Mouse (Mus musculus) intestine, embryonic 15.5 days (tissue): Measurements from ENCODE around the gene Ipo11. TPM values are rescaled to one million over a fixed set of nuclear protein-coding genes. Genes with fewer than 3 reads are reported as not detected.
A peak's percentile ranks its signal among the peaks of the same experiment; 100 is the strongest.

Source experiments
- ATAC-seq: fragments of 200-750 bp; cut with Nextera tagmentation; 2 replicates; pipeline ENCODE4 v1.8.0; 2017; ENCODE audit warnings: moderate TSS enrichment, moderate library complexity
- H3K27ac ChIP-seq: fragments of 300-500 bp; sonication (generic); 2 replicates; pipeline ENCODE4 v1.5.1; 2015; ENCODE audit warnings: mild to moderate bottlenecking, inconsistent platforms
- H3K27me3 ChIP-seq: fragments of 300-500 bp; sonication (generic); replicated peaks from 2 replicates; pipeline ENCODE4 v1.6.1; 2015; ENCODE audit warnings: inconsistent platforms
- H3K36me3 ChIP-seq: fragments of 300-500 bp; sonication (generic); 2 replicates; pipeline ENCODE4 v1.6.1; 2015; ENCODE audit warnings: inconsistent platforms
- H3K4me1 ChIP-seq: fragments of 300-500 bp; sonication (generic); replicated peaks from 2 replicates; pipeline ENCODE4 v1.6.1; 2015; ENCODE audit warnings: inconsistent platforms
- H3K4me2 ChIP-seq: fragments of 300-500 bp; sonication (generic); replicated peaks from 2 replicates; pipeline ENCODE4 v1.6.1; 2015; ENCODE audit warnings: mild to moderate bottlenecking, inconsistent platforms
- H3K4me3 ChIP-seq: fragments of 300-500 bp; sonication (generic); replicated peaks from 2 replicates; pipeline ENCODE4 v1.5.1; 2015; ENCODE audit warnings: inconsistent platforms
- H3K9ac ChIP-seq: fragments of 300-500 bp; sonication (generic); 2 replicates; pipeline ENCODE4 v1.6.1; 2015; ENCODE audit warnings: inconsistent platforms
- H3K9me3 ChIP-seq: fragments of 300-500 bp; sonication (generic); 2 replicates; pipeline ENCODE4 v1.6.1; 2016; ENCODE audit warnings: inconsistent platforms
- WGBS: fragments of 180-500 bp; shearing (Covaris S2); methylation state at CpG from one replicate; pipeline ENCODE4 v1.1.7; 2015; 5-methylcytosine and 5-hydroxymethylcytosine counted together
- polyA plus RNA-seq: library from polyadenylated mRNA; unstranded; fragments of >200 nt; fragmentation: Nextera tagmentation; extraction: Ambion mirVana; gene quantifications from 2 replicates; pipeline ENCODE4 v1.2.1, GENCODE M21; 2015

Gene Ipo11
- polyA plus RNA-seq, 1 experiment from 2014 or later: 47.6 TPM

DNA sequence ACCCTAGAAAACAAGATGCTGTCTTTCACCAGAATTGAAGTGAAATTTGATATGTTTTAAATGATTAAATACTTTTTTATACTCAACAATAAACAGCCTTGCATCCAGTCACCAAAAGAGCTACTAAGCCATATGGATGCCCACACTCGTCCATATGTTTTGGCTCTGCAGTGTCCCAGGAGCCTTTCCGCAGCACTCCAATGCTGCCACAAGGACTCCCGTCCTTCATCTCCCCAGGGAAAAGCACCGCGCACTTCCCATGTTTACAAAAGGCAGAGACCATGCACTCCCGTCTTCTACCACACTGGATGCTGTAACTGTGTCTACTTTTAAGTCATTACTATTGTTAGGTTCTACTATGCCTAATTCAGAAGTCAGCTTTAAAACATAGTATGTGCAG, 127.9 kb downstream of the Ipo11 start:
- Histone ChIP-seq H3K4me2 (no peak overlapping the region), H3K36me3 (no peaks in the 10 kb centered on the region; the same call in 1 of the 2 replicates), H3K27me3 (no peaks in the 10 kb centered on the region), H3K9ac (no peak overlapping the region), H3K27ac (no peak overlapping the region), H3K9me3 (no peaks in the 10 kb centered on the region), H3K4me3 (no peak overlapping the region), H3K4me1 (no peaks in the 10 kb centered on the region)
- ATAC-seq: no peak
- WGBS: 81% methylated on average over 6 of the region's 6 CpGs

DNA sequence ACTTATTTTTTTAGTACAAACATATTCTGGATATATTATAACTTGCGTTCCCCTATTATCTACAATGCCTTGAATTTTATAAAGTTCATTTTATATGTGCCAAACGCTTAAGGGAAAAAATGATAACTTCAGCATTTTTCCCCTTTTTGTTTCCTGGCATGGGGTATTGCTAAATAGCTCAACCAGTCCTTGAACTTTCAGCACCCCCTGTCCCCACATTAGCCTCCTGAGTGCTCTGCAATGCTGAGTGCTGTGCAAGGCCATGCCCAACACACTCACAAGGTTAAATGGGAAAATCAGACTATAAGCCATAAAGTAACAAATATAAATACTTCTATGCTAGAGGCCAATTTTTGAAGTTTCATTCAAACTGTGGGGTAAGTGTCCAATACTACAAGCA, 128.4 kb downstream of the Ipo11 start:
- no peak for ATAC-seq
- no peaks in the 10 kb centered on the region for H3K4me1 ChIP-seq
- WGBS: 98% methylated on average over 2 of the region's 2 CpGs

DNA sequence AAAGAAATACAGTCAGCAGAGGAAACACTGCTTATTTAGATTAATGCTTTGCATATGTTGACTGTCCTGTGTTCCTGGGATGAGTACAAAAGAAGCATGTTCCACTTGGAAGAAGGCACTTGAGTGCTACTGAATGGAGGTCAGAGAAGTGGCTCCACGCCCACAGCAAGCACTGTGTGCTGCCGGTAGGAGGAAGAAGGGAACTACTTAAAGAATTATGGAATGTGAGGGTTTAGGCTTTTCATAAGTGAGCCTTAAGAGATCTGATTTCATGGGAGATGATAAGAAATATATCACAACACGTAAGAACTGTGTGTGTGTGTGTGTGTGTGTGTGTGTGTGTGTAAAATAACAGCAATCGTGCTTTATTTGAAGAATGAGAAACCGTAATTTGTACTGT, 129.5 kb downstream of the Ipo11 start:
- no peak overlapping the region for H3K4me2 ChIP-seq
- H3K9ac ChIP-seq: no peak overlapping the region
- no peaks in the 10 kb centered on the region for H3K9me3 ChIP-seq
- WGBS: 80% methylated on average over 5 of the region's 5 CpGs
- H3K4me1 ChIP-seq: no peaks in the 10 kb centered on the region
- H3K27me3 ChIP-seq: no peaks in the 10 kb centered on the region
- H3K27ac ChIP-seq: no peak overlapping the region
- ATAC-seq: no peak
- no peak overlapping the region for H3K4me3 ChIP-seq
- H3K36me3 ChIP-seq: no peaks in the 10 kb centered on the region; the same call in 1 of the 2 replicates

More for the DNA sequence above, 128.4 kb downstream of the Ipo11 start:
- H3K4me2 ChIP-seq: no peak overlapping the region
- no peak overlapping the region for H3K4me3 ChIP-seq
- no peak overlapping the region for H3K9ac ChIP-seq
- H3K27ac ChIP-seq: no peak overlapping the region
- H3K27me3 ChIP-seq: no peaks in the 10 kb centered on the region
- H3K36me3 ChIP-seq: no peaks in the 10 kb centered on the region; the same call in 1 of the 2 replicates
- H3K9me3 ChIP-seq: no peaks in the 10 kb centered on the region

DNA sequence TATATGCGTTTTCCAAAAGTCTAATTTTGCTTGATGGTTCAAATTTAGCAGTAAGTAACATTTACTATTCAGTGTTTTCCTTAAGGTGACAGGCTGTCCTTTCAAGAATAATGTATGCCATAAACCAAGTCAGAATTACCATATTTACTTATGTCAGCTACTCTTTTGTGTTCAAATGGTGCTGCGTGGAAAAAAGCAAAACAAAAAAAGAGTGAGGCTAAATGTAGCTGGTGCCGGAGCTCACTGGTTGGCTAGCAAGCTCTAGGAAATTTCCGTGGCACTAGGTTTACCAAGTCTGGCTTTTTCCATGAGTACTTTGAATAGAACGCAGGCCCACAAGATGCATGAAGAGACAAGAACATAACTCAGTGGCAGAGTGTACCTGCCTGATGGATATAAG, 131.6 kb downstream of the Ipo11 start:
- Histone ChIP-seq H3K4me3 (no peak overlapping the region), H3K4me2 (no peak overlapping the region), H3K36me3 (no peaks in the 10 kb centered on the region; the same call in 1 of the 2 replicates), H3K27me3 (no peaks in the 10 kb centered on the region), H3K9ac (no peak overlapping the region), H3K4me1 (no peaks in the 10 kb centered on the region), H3K9me3 (no peaks in the 10 kb centered on the region), H3K27ac (no peak overlapping the region)
- ATAC-seq: no peak
- 91% methylated on average over 5 of the region's 5 CpGs for WGBS

DNA sequence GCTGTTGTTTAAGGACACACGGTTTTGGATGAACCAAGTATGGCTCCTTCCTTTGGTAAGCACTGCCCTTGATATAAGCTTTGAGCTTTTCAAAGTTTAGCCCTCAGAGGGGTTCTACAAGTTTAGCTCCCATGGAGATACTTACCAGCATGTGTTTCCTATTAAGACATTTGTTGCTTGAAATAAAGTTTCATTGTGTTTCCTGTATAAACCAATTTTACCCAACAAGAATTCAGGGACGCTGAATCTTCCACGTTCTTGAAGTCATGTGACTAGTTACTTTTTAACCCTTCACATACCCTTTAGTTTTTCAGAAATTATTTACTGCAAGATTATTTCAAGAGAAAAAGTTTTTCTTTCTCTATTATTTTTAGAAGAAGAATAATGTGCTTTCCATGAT, 138.7 kb downstream of the Ipo11 start:
- Histone ChIP-seq H3K27ac (no peak overlapping the region), H3K9me3 (no peaks in the 10 kb centered on the region), H3K9ac (no peak overlapping the region), H3K27me3 (no peaks in the 10 kb centered on the region), H3K4me1 (no peaks in the 10 kb centered on the region), H3K4me3 (no peak overlapping the region), H3K4me2 (no peak overlapping the region), H3K36me3 (peaks cover 7% of the 10 kb centered on the region; the same call in 1 of the 2 replicates)
- WGBS: 58% methylated on average over 3 of the region's 3 CpGs
- no peak for ATAC-seq

DNA sequence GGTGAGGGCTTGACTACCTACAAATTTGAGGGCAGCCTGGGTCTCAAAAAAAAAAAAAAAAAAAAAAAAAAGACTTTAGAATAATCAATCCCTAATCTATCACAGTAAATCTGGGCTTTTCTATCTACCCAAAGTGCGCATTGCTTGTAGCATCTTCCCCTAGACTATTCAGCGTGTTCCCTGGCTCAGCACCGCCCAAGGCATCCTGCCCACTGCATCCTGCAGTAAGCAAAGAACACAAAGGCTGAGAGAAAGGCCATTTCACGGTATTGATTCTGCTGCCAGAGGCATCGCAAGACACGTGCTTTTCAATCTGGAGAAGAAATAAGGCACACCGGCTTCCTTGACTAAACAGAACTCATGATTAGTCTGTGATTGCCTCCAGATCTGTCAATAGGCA, 147.9 kb downstream of the Ipo11 start:
- Histone ChIP-seq H3K27ac (no peak overlapping the region), H3K4me3 (no peak overlapping the region), H3K4me2 (no peak overlapping the region), H3K9me3 (no peaks in the 10 kb centered on the region), H3K36me3 (peaks cover 1% of the 10 kb centered on the region; the same call in 1 of the 2 replicates), H3K9ac (no peak overlapping the region), H3K27me3 (no peaks in the 10 kb centered on the region), H3K4me1 (no peaks in the 10 kb centered on the region)
- 92% methylated on average over 7 of the region's 7 CpGs for WGBS
- no peak for ATAC-seq

DNA sequence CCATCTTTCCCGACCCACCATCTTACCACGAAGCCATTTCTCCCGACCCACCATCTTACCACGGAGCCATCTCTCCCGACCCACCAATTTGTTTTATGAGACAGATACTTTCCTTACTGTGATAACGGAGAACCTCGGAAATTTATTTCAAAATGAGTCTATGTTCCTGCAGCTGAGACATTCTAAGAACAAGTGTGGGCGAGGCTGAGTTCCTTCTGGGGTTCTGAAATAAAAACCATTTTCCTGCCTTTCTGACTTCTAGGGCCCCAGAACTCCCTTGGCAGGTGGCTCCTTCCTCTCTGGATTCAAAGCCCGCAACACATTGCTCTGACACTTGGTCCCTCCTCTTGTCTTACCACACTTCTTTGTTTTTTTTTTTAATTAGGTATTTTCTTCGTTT, 168.0 kb downstream of the Ipo11 start:
- Histone ChIP-seq H3K4me3 (no peak overlapping the region), H3K27me3 (no peaks in the 10 kb centered on the region), H3K4me1 (no peaks in the 10 kb centered on the region), H3K4me2 (no peak overlapping the region), H3K9ac (no peak overlapping the region), H3K36me3 (no peaks in the 10 kb centered on the region), H3K9me3 (no peaks in the 10 kb centered on the region), H3K27ac (no peak overlapping the region)
- 91% methylated on average over 10 of the region's 10 CpGs for WGBS
- ATAC-seq: no peak

DNA sequence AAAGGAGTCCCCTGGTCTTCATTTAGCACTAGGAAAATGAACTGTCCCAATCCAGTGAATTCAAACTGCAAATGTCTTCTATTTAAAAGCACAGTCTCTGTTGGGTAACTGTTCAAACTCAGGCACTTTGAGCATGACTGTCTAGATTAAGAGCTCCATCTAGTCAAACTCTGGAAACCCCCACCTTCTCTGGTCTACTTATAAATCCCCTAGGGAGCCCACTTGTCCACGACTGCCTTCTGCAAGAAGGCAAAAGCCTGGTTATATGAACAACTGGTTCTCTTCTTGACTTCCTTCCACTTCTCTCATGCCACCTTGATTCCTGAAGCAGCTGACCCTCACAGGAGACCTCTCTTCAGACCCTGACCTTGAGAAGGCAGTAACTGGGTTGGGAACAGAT, 174.1 kb downstream of the Ipo11 start:
- ATAC-seq: no peak
- WGBS: 48% methylated on average over 1 of the region's 1 CpGs
- no peak overlapping the region for H3K27ac ChIP-seq

DNA sequence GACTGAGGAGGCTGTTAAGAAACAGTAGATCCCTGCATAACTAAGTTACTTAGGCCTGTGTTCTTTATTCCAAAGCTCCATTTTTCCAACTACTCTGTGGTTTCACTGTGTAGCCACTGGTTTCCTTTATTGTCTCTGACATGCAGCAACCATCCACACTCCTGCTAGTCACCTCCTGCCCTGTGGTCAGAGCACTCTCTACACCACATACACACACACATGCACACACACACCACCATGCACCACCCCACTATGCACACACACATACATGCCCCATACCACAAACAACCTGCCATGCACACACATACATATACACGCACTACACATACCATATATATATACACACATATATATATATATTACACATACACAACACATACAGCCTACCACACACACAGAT, 175.1 kb downstream of the Ipo11 start:
- Histone ChIP-seq H3K9me3 (no peaks in the 10 kb centered on the region), H3K27me3 (no peaks in the 10 kb centered on the region), H3K9ac (no peak overlapping the region), H3K27ac (no peak overlapping the region), H3K36me3 (no peaks in the 10 kb centered on the region), H3K4me2 (no peak overlapping the region), H3K4me3 (no peak overlapping the region), H3K4me1 (no peaks in the 10 kb centered on the region)
- ATAC-seq: no peak
- WGBS: 94% methylated on average over 1 of the region's 1 CpGs

More for the DNA sequence above, 174.1 kb downstream of the Ipo11 start:
- H3K4me2 ChIP-seq: no peak overlapping the region
- no peaks in the 10 kb centered on the region for H3K27me3 ChIP-seq
- no peak overlapping the region for H3K4me3 ChIP-seq
- H3K9me3 ChIP-seq: no peaks in the 10 kb centered on the region
- H3K4me1 ChIP-seq: no peaks in the 10 kb centered on the region
- no peak overlapping the region for H3K9ac ChIP-seq
- H3K36me3 ChIP-seq: no peaks in the 10 kb centered on the region

DNA sequence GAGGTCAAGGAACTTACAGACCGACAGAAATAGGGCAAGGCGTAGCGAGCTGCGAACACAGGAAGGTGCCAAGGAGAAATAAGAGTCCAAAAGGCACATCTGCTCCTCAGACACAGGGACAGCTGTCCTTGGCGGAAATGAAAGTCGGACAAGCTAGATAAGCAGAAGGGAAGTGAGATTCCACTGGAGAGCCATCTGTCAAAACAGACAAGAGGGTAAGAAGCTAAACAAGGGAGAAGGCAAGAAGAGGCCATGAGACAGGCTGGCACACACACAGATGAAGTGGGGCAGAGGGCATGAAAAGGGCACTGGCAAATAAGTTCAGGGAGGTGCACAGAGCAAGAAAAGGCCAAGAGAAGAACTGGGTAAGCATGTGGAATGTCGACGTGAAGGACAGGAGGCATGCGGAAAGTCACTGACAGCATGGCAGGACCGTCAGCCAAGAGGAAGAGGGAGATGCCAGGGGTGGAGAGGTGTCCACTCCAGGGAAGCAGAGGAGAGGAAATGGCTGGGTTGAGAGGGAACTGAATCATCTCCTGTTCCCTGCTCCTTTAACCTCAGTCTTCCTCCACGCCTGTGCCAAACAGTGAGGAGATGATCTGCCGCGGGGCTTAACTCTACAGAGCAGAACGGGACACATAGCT, 176.4 kb downstream of the Ipo11 start:
- H3K36me3 ChIP-seq: no peaks in the 10 kb centered on the region
- no peak overlapping the region for H3K4me3 ChIP-seq
- no peak overlapping the region for H3K27ac ChIP-seq
- no peaks in the 10 kb centered on the region for H3K27me3 ChIP-seq
- no peaks in the 10 kb centered on the region for H3K4me1 ChIP-seq
- H3K4me2 ChIP-seq: no peak overlapping the region
- H3K9ac ChIP-seq: no peak overlapping the region
- WGBS: 54% methylated on average over 14 of the region's 14 CpGs
- H3K9me3 ChIP-seq: no peaks in the 10 kb centered on the region
- ATAC-seq: peak; percentile 62

DNA sequence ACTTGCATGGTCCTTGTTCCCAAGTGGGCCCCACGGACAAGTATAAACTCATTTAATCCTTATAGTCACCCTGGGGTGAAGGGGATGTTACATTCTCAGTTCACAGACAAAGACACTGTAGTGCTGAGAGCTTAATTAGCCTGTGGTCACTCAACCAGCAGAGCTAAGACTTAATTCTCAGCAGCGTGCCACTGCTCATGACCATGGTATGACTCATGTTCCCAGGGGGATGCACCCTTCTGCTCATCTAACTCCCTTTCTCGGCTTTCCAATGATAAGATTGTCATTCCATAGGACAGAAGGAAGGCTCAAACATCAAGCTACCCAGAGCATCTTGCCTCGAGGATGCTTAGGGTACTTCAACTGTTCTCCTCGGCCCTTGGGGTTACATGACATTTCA, 180.9 kb downstream of the Ipo11 start:
- WGBS: 74% methylated on average over 5 of the region's 5 CpGs
- Histone ChIP-seq H3K36me3 (no peaks in the 10 kb centered on the region), H3K27me3 (no peaks in the 10 kb centered on the region), H3K9me3 (no peaks in the 10 kb centered on the region), H3K4me3 (no peak overlapping the region), H3K4me2 (no peak overlapping the region), H3K4me1 (no peaks in the 10 kb centered on the region), H3K9ac (no peak overlapping the region), H3K27ac (no peak overlapping the region)
- no peak for ATAC-seq

DNA sequence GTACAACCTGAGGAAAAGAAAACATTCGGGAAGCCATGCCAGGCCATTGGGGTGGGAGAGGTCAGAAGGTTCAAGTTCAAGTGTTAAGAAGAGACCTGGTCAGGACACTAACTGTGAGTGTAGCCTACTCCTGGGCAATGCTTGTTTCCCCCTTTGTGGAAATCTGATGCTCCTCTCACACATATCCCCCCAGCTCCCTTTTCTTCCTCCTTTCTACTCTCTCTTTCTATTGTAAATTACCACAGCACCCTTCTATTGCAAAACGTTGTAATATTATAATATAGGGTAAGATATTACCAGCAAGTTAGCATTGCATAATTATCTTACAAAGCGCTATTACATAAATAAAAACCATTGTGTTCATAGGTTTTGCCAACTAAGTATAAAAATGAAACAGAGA, 182.5 kb downstream of the Ipo11 start:
- H3K36me3 ChIP-seq: no peaks in the 10 kb centered on the region
- no peak for ATAC-seq
- WGBS: 74% methylated on average over 3 of the region's 3 CpGs

DNA sequence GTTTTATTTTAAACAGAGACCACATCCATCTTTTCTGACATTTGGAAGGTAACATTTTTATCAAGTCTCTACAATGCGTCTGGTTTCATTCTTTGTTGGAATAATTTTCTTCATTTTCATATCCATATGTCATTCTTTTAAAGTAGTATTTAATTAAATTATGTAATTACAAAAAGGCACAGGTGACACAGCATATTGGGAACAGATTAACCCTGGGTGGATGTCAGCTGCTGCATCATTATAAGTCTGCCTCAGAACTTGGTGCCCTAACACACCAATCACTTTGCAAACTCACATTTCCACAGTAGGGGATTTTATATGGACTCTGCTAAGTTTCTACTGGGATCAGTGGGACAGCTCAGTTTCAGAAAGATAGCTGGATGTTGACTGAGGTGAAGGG, 184.8 kb downstream of the Ipo11 start:
- no peaks in the 10 kb centered on the region for H3K4me1 ChIP-seq
- ATAC-seq: no peak
- 87% methylated on average over 1 of the region's 1 CpGs for WGBS
- H3K36me3 ChIP-seq: no peaks in the 10 kb centered on the region
- no peak overlapping the region for H3K27ac ChIP-seq
- H3K4me2 ChIP-seq: no peak overlapping the region
- no peak overlapping the region for H3K9ac ChIP-seq
- no peak overlapping the region for H3K4me3 ChIP-seq
- H3K27me3 ChIP-seq: no peaks in the 10 kb centered on the region
- no peaks in the 10 kb centered on the region for H3K9me3 ChIP-seq

More for the DNA sequence above, 182.5 kb downstream of the Ipo11 start:
- Histone ChIP-seq H3K9me3 (no peaks in the 10 kb centered on the region), H3K4me2 (no peak overlapping the region), H3K9ac (no peak overlapping the region), H3K27ac (no peak overlapping the region), H3K4me1 (no peaks in the 10 kb centered on the region), H3K4me3 (no peak overlapping the region), H3K27me3 (no peaks in the 10 kb centered on the region)
